Mouse (Mus musculus): ENCODE measurements around the gene Kcnj2.

GRCm38 (mm10) chr11:111066299-111066691 lies 331 bp downstream of the Kcnj2 start:
- TF ChIP-seq POLR2A (IDR thresholded peaks at IDR 0.05; ENCODE audit: control insufficient read depth, low read depth, low read length) (no peak), CTCF (IDR thresholded peaks at IDR 0.05; ENCODE audit: control insufficient read depth, insufficient read depth, insufficient replicate concordance, low read depth, low read length) (no peak)

Data from testis, adult 2 months (tissue).